Mouse (Mus musculus): ENCODE results near the gene Clic3. TPM values are rescaled to one million over a fixed set of nuclear protein-coding genes. Genes with fewer than 3 reads are reported as not detected.

Gene Clic3
- polyA plus RNA-seq, 1 experiment = not detected

DNA sequence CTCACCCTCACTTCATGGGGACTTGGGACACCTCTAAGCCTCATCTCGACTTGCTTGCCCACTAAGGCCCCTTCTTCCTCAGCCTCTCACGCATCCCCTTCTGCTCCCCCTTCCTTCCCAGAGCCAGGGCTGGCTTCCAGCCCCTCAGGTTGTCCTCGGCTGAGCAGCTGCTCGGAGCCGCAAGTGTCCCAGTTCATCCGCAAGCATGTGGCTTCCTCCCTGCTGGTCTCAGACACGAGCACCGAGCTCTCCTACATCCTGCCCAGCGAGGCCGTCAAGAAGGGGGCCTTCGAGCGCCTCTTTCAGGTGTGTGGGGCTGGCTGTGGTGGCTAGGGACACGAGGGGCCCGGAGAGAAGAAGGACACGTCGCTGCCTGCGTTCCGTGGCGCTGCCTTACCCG, 15.6 kb upstream of the Clic3 start:
- no peak for TF ChIP-seq CTCF (IDR thresholded peaks at IDR 0.05; ENCODE audit: borderline replicate concordance, insufficient read depth, low read length)
- no peak for TF ChIP-seq POLR2A (IDR thresholded peaks at IDR 0.05; ENCODE audit: low read depth, low read length)
- Histone ChIP-seq H3K27ac (ENCODE audit: insufficient read depth, low read length) (no peak overlapping the region), H3K4me3 (ENCODE audit: insufficient read depth, low read length) (no peak overlapping the region), H3K4me1 (ENCODE audit: control insufficient read depth, insufficient read depth, low read length) (no peaks in the 10 kb centered on the region)

GRCm38 (mm10) chr2:25442682-25443081, 14.0 kb upstream of the Clic3 start:
- no peaks in the 10 kb centered on the region for H3K4me1 ChIP-seq (ENCODE audit: control insufficient read depth, insufficient read depth, low read length)
- no peak for TF ChIP-seq POLR2A (IDR thresholded peaks at IDR 0.05; ENCODE audit: low read depth, low read length)
- no peak for TF ChIP-seq CTCF (IDR thresholded peaks at IDR 0.05; ENCODE audit: borderline replicate concordance, insufficient read depth, low read length)
- H3K4me3 ChIP-seq (ENCODE audit: insufficient read depth, low read length) = no peak overlapping the region
- no peak overlapping the region for H3K27ac ChIP-seq (ENCODE audit: insufficient read depth, low read length)

DNA sequence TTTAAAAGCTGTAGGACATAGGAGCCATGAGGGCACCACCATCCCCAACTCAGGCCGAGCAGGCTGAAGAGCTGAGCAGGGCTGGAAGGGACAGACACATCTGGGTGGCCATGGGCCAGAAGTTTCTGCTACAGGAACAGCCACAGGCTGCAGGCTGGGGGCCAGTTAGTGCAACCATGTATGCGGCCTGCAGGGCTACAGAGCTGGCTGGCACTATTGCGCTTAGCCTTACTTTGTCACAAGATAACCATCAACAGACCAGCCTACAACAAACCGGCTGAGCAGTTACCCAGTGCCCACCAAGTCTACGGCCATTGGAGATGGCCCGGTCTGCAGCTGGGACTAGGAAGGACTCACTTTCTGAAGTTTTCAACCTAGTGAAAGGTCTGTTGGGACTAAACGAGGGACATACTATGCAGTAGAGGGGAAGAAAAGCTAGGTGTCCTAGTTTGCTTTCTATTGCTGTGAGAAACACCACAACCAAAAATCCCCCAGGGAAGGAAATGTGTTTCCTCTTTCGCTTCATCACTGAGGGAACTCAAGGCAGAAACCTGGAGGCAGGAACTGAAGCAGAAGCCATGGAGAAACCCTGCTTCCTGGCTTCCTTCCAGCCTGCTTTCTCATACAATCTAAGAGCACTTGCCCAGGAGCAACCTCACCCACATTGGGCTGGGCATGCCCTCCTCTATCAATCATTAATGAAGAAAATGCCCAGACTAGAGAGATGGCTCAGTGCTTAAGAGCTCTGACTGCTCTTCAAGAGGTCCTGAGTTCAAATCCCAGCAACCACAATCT, 5.6 kb upstream of the Clic3 start:
- TF ChIP-seq CTCF (IDR thresholded peaks at IDR 0.05; ENCODE audit: borderline replicate concordance, insufficient read depth, low read length) (no peak), POLR2A (IDR thresholded peaks at IDR 0.05; ENCODE audit: low read depth, low read length) (no peak)

GRCm38 (mm10) chr2:25452951-25453350, 3.7 kb upstream of the Clic3 start:
- no peak overlapping the region for H3K4me3 ChIP-seq (ENCODE audit: insufficient read depth, low read length)
- H3K4me1 ChIP-seq (ENCODE audit: control insufficient read depth, insufficient read depth, low read length) = no peaks in the 10 kb centered on the region
- H3K27ac ChIP-seq (ENCODE audit: insufficient read depth, low read length) = no peak overlapping the region
- TF ChIP-seq CTCF (IDR thresholded peaks at IDR 0.05; ENCODE audit: borderline replicate concordance, insufficient read depth, low read length) (no peak), POLR2A (IDR thresholded peaks at IDR 0.05; ENCODE audit: low read depth, low read length) (no peak)

More for the DNA sequence above, 5.6 kb upstream of the Clic3 start:
- H3K4me3 ChIP-seq (ENCODE audit: insufficient read depth, low read length) = no peak overlapping the region
- no peaks in the 10 kb centered on the region for H3K4me1 ChIP-seq (ENCODE audit: control insufficient read depth, insufficient read depth, low read length)
- no peak overlapping the region for H3K27ac ChIP-seq (ENCODE audit: insufficient read depth, low read length)

- TF ChIP-seq POLR2A (IDR thresholded peaks at IDR 0.05; ENCODE audit: low read depth, low read length) (0 out of 2 replicates have a peak, but pooled peaks have one; percentile 15), CTCF (IDR thresholded peaks at IDR 0.05; ENCODE audit: borderline replicate concordance, insufficient read depth, low read length) (no peak)
- no peak overlapping the region for H3K4me3 ChIP-seq (ENCODE audit: insufficient read depth, low read length)
- no peak overlapping the region for H3K27ac ChIP-seq (ENCODE audit: insufficient read depth, low read length)
- no peaks in the 10 kb centered on the region for H3K4me1 ChIP-seq (ENCODE audit: control insufficient read depth, insufficient read depth, low read length)
Observed at GRCm38 (mm10) chr2:25457022-25457896, 621 bp downstream of the Clic3 start.

- Histone ChIP-seq H3K4me3 (ENCODE audit: insufficient read depth, low read length) (no peak overlapping the region), H3K4me1 (ENCODE audit: control insufficient read depth, insufficient read depth, low read length) (no peaks in the 10 kb centered on the region)
Observed at GRCm38 (mm10) chr2:25458911-25459310, 2.3 kb downstream of the Clic3 start.

GRCm38 (mm10) chr2:25460135-25460534, 3.5 kb downstream of the Clic3 start:
- Histone ChIP-seq H3K4me1 (ENCODE audit: control insufficient read depth, insufficient read depth, low read length) (no peaks in the 10 kb centered on the region), H3K27ac (ENCODE audit: insufficient read depth, low read length) (no peak overlapping the region), H3K4me3 (ENCODE audit: insufficient read depth, low read length) (peak overlapping the region; percentile 71)
- TF ChIP-seq POLR2A (IDR thresholded peaks at IDR 0.05; ENCODE audit: low read depth, low read length) (no peak), CTCF (IDR thresholded peaks at IDR 0.05; ENCODE audit: borderline replicate concordance, insufficient read depth, low read length) (no peak)

More at GRCm38 (mm10) chr2:25458911-25459310, 2.3 kb downstream of the Clic3 start:
- H3K27ac ChIP-seq (ENCODE audit: insufficient read depth, low read length) = no peak overlapping the region
- no peak for TF ChIP-seq CTCF (IDR thresholded peaks at IDR 0.05; ENCODE audit: borderline replicate concordance, insufficient read depth, low read length)
- no peak for TF ChIP-seq POLR2A (IDR thresholded peaks at IDR 0.05; ENCODE audit: low read depth, low read length)

- TF ChIP-seq CTCF (IDR thresholded peaks at IDR 0.05; ENCODE audit: borderline replicate concordance, insufficient read depth, low read length) (no peak), POLR2A (IDR thresholded peaks at IDR 0.05; ENCODE audit: low read depth, low read length) (peak; percentile 76)
- Histone ChIP-seq H3K4me1 (ENCODE audit: control insufficient read depth, insufficient read depth, low read length) (no peaks in the 10 kb centered on the region), H3K27ac (ENCODE audit: insufficient read depth, low read length) (peak within 1 kb of the TSS; percentile 26; the same call in 1 of the 2 replicates), H3K4me3 (ENCODE audit: insufficient read depth, low read length) (peak within 1 kb of the TSS; percentile 71)
Observed at GRCm38 (mm10) chr2:25460551-25461309, 4.1 kb downstream of the Clic3 start, which contains the start of gene Paxx. Gene Paxx, minus strand, starts transcription at chr2:25461094.

- TF ChIP-seq CTCF (IDR thresholded peaks at IDR 0.05; ENCODE audit: borderline replicate concordance, insufficient read depth, low read length) (no peak), POLR2A (IDR thresholded peaks at IDR 0.05; ENCODE audit: low read depth, low read length) (no peak)
- Histone ChIP-seq H3K27ac (ENCODE audit: insufficient read depth, low read length) (no peak overlapping the region), H3K4me3 (ENCODE audit: insufficient read depth, low read length) (peak overlapping the region; percentile 16; the same call in 1 of the 2 replicates), H3K4me1 (ENCODE audit: control insufficient read depth, insufficient read depth, low read length) (no peaks in the 10 kb centered on the region)
Observed at GRCm38 (mm10) chr2:25461407-25461806, 4.8 kb downstream of the Clic3 start.
